Mouse (Mus musculus) liver, embryonic 11.5 days (tissue): ENCODE measurements at regions not wholly inside any gene's neighbourhood (a gene's known extent, or its start where the extent isn't known, plus 50 kb on each side); places are given as distances from the start of the nearest gene placed in this dataset.
A peak's percentile ranks its signal among the peaks of the same experiment; 100 is the strongest.

Source experiments
- ATAC-seq: fragments of 200-750 bp; cut with Nextera tagmentation; replicated peaks from 2 replicates; pipeline ENCODE4 v1.8.0; 2017; ENCODE audit warnings: moderate number of reproducible peaks, mild to moderate bottlenecking, moderate TSS enrichment, moderate library complexity; ENCODE audit not compliant: low FRiP score
- DNase-seq: peaks from one replicate; pipeline ENCODE4 v3.0.0-alpha.2; 2017; ENCODE audit warnings: low spot score
- H3K27ac ChIP-seq: fragments of 300-500 bp; sonication (generic); 2 replicates; pipeline ENCODE4 v1.5.1; 2014; ENCODE audit warnings: mild to moderate bottlenecking, low read depth, low read length, control low read depth
- H3K27me3 ChIP-seq: fragments of 300-500 bp; sonication (generic); replicated peaks from 2 replicates; pipeline ENCODE4 v1.6.1; 2014; ENCODE audit warnings: low read length, mixed read lengths; ENCODE audit not compliant: control insufficient read depth, insufficient read depth
- H3K36me3 ChIP-seq: fragments of 300-500 bp; sonication (generic); 2 replicates; pipeline ENCODE4 v1.6.1; 2014; ENCODE audit warnings: mild to moderate bottlenecking, low read length, moderate library complexity, mixed read lengths; ENCODE audit not compliant: control insufficient read depth, insufficient read depth
- H3K4me1 ChIP-seq: fragments of 300-500 bp; sonication (generic); replicated peaks from 2 replicates; pipeline ENCODE4 v1.6.1; 2014; ENCODE audit warnings: low read length, mixed read lengths; ENCODE audit not compliant: control insufficient read depth, insufficient read depth
- H3K4me2 ChIP-seq: fragments of 300-500 bp; sonication (generic); 2 replicates; pipeline ENCODE4 v1.6.1; 2014; ENCODE audit warnings: mild to moderate bottlenecking, control low read depth, moderate library complexity
- H3K4me3 ChIP-seq: fragments of 300-500 bp; sonication (generic); 2 replicates; pipeline ENCODE4 v1.5.1; 2014; ENCODE audit warnings: low read depth, low read length, control low read depth
- H3K9ac ChIP-seq: fragments of 300-500 bp; sonication (generic); 2 replicates; pipeline ENCODE4 v1.6.1; 2014; ENCODE audit warnings: low read depth, low read length, control low read depth
- H3K9me3 ChIP-seq: fragments of 300-500 bp; sonication (generic); 2 replicates; pipeline ENCODE4 v1.6.1; 2016; ENCODE audit warnings: low read length, inconsistent platforms, mixed read lengths; ENCODE audit not compliant: control insufficient read depth
- WGBS: fragments of 180-500 bp; shearing (Covaris S2); extraction: QIAGEN DNeasy Blood & Tissue Kit; methylation state at CpG from one replicate; pipeline ENCODE4 v1.1.7; 2014; 5-methylcytosine and 5-hydroxymethylcytosine counted together

GRCm38 (mm10) chr17:15195819-15196218, 154.5 kb upstream of the Gm3448 start:
- ATAC-seq = no peak
- Histone ChIP-seq H3K4me2 (no peak overlapping the region), H3K4me1 (no peaks in the 10 kb centered on the region; the same call in 1 of the 2 replicates), H3K36me3 (no peaks in the 10 kb centered on the region), H3K4me3 (no peak overlapping the region), H3K9ac (no peak overlapping the region), H3K27me3 (no peaks in the 10 kb centered on the region), H3K27ac (no peak overlapping the region), H3K9me3 (no peaks in the 10 kb centered on the region)
- DNase-seq = no peak
- 84% methylated on average over 2 of the region's 2 CpGs for WGBS

GRCm38 (mm10) chr17:15194894-15195461, 153.6 kb upstream of the Gm3448 start:
- 29% methylated on average over 7 of the region's 7 CpGs for WGBS

DNA sequence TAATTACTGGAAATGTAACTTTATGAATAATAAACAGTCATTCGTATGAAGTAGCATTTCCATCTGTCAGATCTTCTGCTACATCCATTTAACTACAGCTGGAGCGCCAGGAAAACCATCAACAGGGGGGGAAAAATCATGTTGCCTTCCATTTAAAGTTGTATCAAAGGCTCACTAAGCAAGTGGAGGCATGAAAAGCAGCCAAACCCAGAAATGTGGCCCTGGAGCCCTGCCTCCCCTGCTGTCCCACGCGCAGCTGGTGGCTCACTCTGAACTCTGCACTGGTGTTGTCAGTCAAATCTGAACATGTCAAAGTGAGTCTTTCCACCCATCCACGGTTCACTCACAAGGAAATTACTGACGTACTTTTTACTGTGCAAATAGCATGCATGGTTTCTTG, 152.5 kb upstream of the Gm3448 start:
- no peak for ATAC-seq

More at GRCm38 (mm10) chr17:15194894-15195461, 153.6 kb upstream of the Gm3448 start:
- Histone ChIP-seq H3K4me3 (no peak overlapping the region), H3K4me2 (no peak overlapping the region), H3K4me1 (no peaks in the 10 kb centered on the region; the same call in 1 of the 2 replicates), H3K27me3 (no peaks in the 10 kb centered on the region), H3K9me3 (no peaks in the 10 kb centered on the region), H3K36me3 (no peaks in the 10 kb centered on the region), H3K9ac (no peak overlapping the region), H3K27ac (no peak overlapping the region)
- DNase-seq (no peak), ATAC-seq (0 out of 2 replicates have a peak, but pooled peaks have one; percentile 36)

GRCm38 (mm10) chr17:15192840-15193239, 151.5 kb upstream of the Gm3448 start:
- ATAC-seq (no peak), DNase-seq (no peak)
- WGBS = 56% methylated on average over 7 of the region's 7 CpGs
- H3K27me3 ChIP-seq = no peaks in the 10 kb centered on the region
- H3K4me1 ChIP-seq = no peaks in the 10 kb centered on the region; the same call in 1 of the 2 replicates
- no peaks in the 10 kb centered on the region for H3K36me3 ChIP-seq
- no peak overlapping the region for H3K27ac ChIP-seq
- H3K9me3 ChIP-seq = no peaks in the 10 kb centered on the region
- H3K9ac ChIP-seq = no peak overlapping the region
- no peak overlapping the region for H3K4me2 ChIP-seq
- no peak overlapping the region for H3K4me3 ChIP-seq

More for the DNA sequence above, 152.5 kb upstream of the Gm3448 start:
- Histone ChIP-seq H3K9ac (no peak overlapping the region), H3K27me3 (no peaks in the 10 kb centered on the region), H3K27ac (no peak overlapping the region), H3K4me1 (no peaks in the 10 kb centered on the region; the same call in 1 of the 2 replicates), H3K4me2 (no peak overlapping the region), H3K9me3 (no peaks in the 10 kb centered on the region), H3K4me3 (no peak overlapping the region), H3K36me3 (no peaks in the 10 kb centered on the region)
- DNase-seq = no peak
- WGBS = 80% methylated on average over 6 of the region's 6 CpGs

DNA sequence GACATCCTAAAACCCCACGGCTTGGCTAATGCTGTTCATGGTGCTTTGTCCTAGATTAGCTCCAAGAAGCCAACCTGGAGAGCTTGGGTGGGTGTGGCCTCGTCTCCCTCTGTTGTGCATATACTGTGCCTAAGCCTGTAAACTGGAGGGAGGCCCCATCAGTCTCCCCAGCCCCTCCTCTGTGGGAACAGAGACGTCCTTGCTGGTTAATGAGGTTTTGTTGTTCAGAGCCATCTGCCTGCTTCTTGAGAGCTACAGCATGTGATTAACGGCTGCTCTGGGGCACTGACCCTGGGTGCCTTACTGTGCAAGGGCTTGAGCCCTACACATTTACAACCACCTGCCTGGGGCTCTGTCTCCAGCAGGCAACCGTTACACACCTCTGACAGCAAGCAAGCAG, 143.9 kb upstream of the Gm3448 start:
- DNase-seq = no peak
- Histone ChIP-seq H3K9ac (no peak overlapping the region), H3K36me3 (no peaks in the 10 kb centered on the region), H3K4me1 (no peaks in the 10 kb centered on the region), H3K4me3 (no peak overlapping the region), H3K27me3 (no peaks in the 10 kb centered on the region; the same call in 1 of the 2 replicates), H3K27ac (no peak overlapping the region), H3K4me2 (no peak overlapping the region), H3K9me3 (no peaks in the 10 kb centered on the region)
- WGBS = 27% methylated on average over 5 of the region's 5 CpGs
- ATAC-seq = no peak

GRCm38 (mm10) chr17:15183800-15184199, 142.5 kb upstream of the Gm3448 start:
- DNase-seq (no peak), ATAC-seq (no peak; the same call in 1 of the 2 replicates)
- H3K4me2 ChIP-seq = no peak overlapping the region
- no peaks in the 10 kb centered on the region for H3K36me3 ChIP-seq
- WGBS = 57% methylated on average over 6 of the region's 6 CpGs
- H3K4me1 ChIP-seq = no peaks in the 10 kb centered on the region
- H3K27ac ChIP-seq = no peak overlapping the region
- H3K9me3 ChIP-seq = no peaks in the 10 kb centered on the region
- no peak overlapping the region for H3K9ac ChIP-seq
- H3K27me3 ChIP-seq = no peaks in the 10 kb centered on the region; the same call in 1 of the 2 replicates
- H3K4me3 ChIP-seq = no peak overlapping the region

- Histone ChIP-seq H3K27ac (no peak overlapping the region), H3K4me1 (no peaks in the 10 kb centered on the region), H3K9ac (no peak overlapping the region), H3K36me3 (no peaks in the 10 kb centered on the region), H3K4me3 (no peak overlapping the region), H3K4me2 (no peak overlapping the region), H3K9me3 (no peaks in the 10 kb centered on the region), H3K27me3 (no peaks in the 10 kb centered on the region; the same call in 1 of the 2 replicates)
- 37% methylated on average over 4 of the region's 4 CpGs for WGBS
- no peak for DNase-seq
- ATAC-seq = no peak
Measured at GRCm38 (mm10) chr17:15182105-15182504, 140.8 kb upstream of the Gm3448 start.

DNA sequence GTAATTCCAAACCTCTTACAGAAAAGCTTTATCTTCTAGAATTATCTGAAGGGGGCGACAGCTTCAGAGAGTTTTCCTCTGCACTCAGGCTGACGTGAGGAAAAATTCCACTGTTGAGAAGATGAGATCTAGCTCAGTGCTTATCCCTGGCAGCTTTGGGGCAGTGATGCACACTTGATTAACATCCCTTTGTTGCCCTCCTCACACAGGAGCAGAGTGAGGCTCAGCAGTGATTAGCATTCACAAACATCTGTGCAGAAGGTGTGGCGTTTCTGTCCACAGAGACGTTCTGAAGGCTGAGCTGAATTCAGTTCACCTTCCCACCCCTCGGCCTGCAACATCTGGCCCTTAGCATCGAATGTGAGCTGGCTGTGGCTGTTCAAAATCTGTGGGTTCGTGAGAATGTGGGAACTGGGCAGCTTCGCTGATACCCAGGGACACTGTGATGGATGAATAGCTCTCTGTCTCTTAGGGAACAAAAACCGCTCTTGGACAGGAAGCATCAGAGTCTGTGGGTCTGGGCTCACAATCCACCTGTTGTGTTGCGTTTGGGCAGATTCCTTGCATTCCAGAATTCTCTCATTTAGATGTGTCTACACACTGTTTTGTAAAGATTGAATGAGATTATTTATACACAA, 139.0 kb upstream of the Gm3448 start:
- no peak overlapping the region for H3K4me2 ChIP-seq
- no peaks in the 10 kb centered on the region; the same call in 1 of the 2 replicates for H3K27me3 ChIP-seq
- H3K9me3 ChIP-seq = no peaks in the 10 kb centered on the region
- no peak overlapping the region for H3K9ac ChIP-seq
- DNase-seq (no peak), ATAC-seq (no peak)
- H3K27ac ChIP-seq = no peak overlapping the region
- WGBS = 47% methylated on average over 10 of the region's 10 CpGs
- no peaks in the 10 kb centered on the region for H3K4me1 ChIP-seq
- no peak overlapping the region for H3K4me3 ChIP-seq
- no peaks in the 10 kb centered on the region for H3K36me3 ChIP-seq

- DNase-seq (no peak), ATAC-seq (no peak)
- Histone ChIP-seq H3K9me3 (no peaks in the 10 kb centered on the region), H3K27me3 (no peaks in the 10 kb centered on the region), H3K4me2 (no peak overlapping the region), H3K27ac (no peak overlapping the region), H3K9ac (no peak overlapping the region), H3K36me3 (no peaks in the 10 kb centered on the region), H3K4me1 (no peaks in the 10 kb centered on the region), H3K4me3 (no peak overlapping the region)
- WGBS = 63% methylated on average over 4 of the region's 4 CpGs
Measured at GRCm38 (mm10) chr17:15179411-15179951, 138.1 kb upstream of the Gm3448 start.
